Mouse (Mus musculus): ENCODE results near the gene Msh5. TPM values are rescaled to one million over a fixed set of nuclear protein-coding genes. Genes with fewer than 3 reads are reported as not detected.

Gene Msh5
- polyA plus RNA-seq, 1 experiment from 2014 or later = 1.9 TPM

GRCm38 (mm10) chr17:35055691-35056495, 9.3 kb upstream of the Msh5 start:
- 0 out of 2 replicates have a peak, but pooled peaks cover 4% of the 10 kb centered on the region for H3K4me1 ChIP-seq (replicated peaks; ENCODE audit: control insufficient read depth, insufficient read depth)
- no peak overlapping the region for H3K27ac ChIP-seq (replicated peaks)
- no peaks in the 10 kb centered on the region for H3K27me3 ChIP-seq (ENCODE audit: control insufficient read depth, insufficient read depth, low read length)
- no peak overlapping the region for H3K4me2 ChIP-seq (replicated peaks; ENCODE audit: low read depth)
- no peak overlapping the region for H3K4me3 ChIP-seq (ENCODE audit: low read depth, low read length)
- H3K36me3 ChIP-seq (ENCODE audit: control insufficient read depth, insufficient read depth, low read length) = peaks cover 36% of the 10 kb centered on the region
- no peaks in the 10 kb centered on the region for H3K9me3 ChIP-seq (ENCODE audit: control insufficient read depth, low read length)
- TF ChIP-seq CTCF (IDR thresholded peaks at IDR 0.05; ENCODE audit: low read depth) (no peak), EP300 (optimal IDR thresholded peaks at IDR 0.05) (no peak)
- ATAC-seq (ENCODE audit: low FRiP score, low TSS enrichment) = no peak
- 83% methylated on average over 7 of the region's 7 CpGs for WGBS
- no peak for DNase-seq (ENCODE audit: low spot score)
- H3K9ac ChIP-seq (ENCODE audit: low read length) = no peak overlapping the region

GRCm38 (mm10) chr17:35052271-35052798, 5.8 kb upstream of the Msh5 start:
- peak overlapping the region; percentile 72 for H3K4me3 ChIP-seq (ENCODE audit: low read depth, low read length)
- TF ChIP-seq EP300 (optimal IDR thresholded peaks at IDR 0.05) (no peak), CTCF (IDR thresholded peaks at IDR 0.05; ENCODE audit: low read depth) (no peak)
- WGBS = 57% methylated on average over 12 of the region's 12 CpGs
- H3K4me2 ChIP-seq (replicated peaks; ENCODE audit: low read depth) = peak overlapping the region; percentile 83
- H3K9me3 ChIP-seq (ENCODE audit: control insufficient read depth, low read length) = no peaks in the 10 kb centered on the region
- ATAC-seq (ENCODE audit: low FRiP score, low TSS enrichment) (no peak), DNase-seq (ENCODE audit: low spot score) (no peak)
- H3K27me3 ChIP-seq (ENCODE audit: control insufficient read depth, insufficient read depth, low read length) = no peaks in the 10 kb centered on the region
- peaks cover 29% of the 10 kb centered on the region for H3K36me3 ChIP-seq (ENCODE audit: control insufficient read depth, insufficient read depth, low read length)
- peak overlapping the region; percentile 99 for H3K27ac ChIP-seq (replicated peaks)
- peak overlapping the region; percentile 88 for H3K9ac ChIP-seq (ENCODE audit: low read length)
- H3K4me1 ChIP-seq (replicated peaks; ENCODE audit: control insufficient read depth, insufficient read depth) = peaks cover 12% of the 10 kb centered on the region; the same call in 1 of the 2 replicates

GRCm38 (mm10) chr17:35051156-35052086, 4.9 kb upstream of the Msh5 start:
- H3K4me1 ChIP-seq (replicated peaks; ENCODE audit: control insufficient read depth, insufficient read depth) = peaks cover 12% of the 10 kb centered on the region; the same call in 1 of the 2 replicates
- WGBS = 0% methylated on average over 19 of the region's 21 CpGs
- H3K9me3 ChIP-seq (ENCODE audit: control insufficient read depth, low read length) = no peaks in the 10 kb centered on the region
- peak overlapping the region; percentile 72 for H3K4me3 ChIP-seq (ENCODE audit: low read depth, low read length)
- no peaks in the 10 kb centered on the region for H3K27me3 ChIP-seq (ENCODE audit: control insufficient read depth, insufficient read depth, low read length)
- H3K9ac ChIP-seq (ENCODE audit: low read length) = peak overlapping the region; percentile 88
- H3K36me3 ChIP-seq (ENCODE audit: control insufficient read depth, insufficient read depth, low read length) = peaks cover 27% of the 10 kb centered on the region
- peak; percentile 81 for DNase-seq (ENCODE audit: low spot score)
- H3K27ac ChIP-seq (replicated peaks) = peak overlapping the region; percentile 99
- 0 out of 2 replicates have a peak, but pooled peaks have one; percentile 2 for TF ChIP-seq CTCF (IDR thresholded peaks at IDR 0.05; ENCODE audit: low read depth)
- no peak for TF ChIP-seq EP300 (optimal IDR thresholded peaks at IDR 0.05)
- H3K4me2 ChIP-seq (replicated peaks; ENCODE audit: low read depth) = peak overlapping the region; percentile 83
- ATAC-seq (ENCODE audit: low FRiP score, low TSS enrichment) = peak; percentile 80

GRCm38 (mm10) chr17:35050126-35050750, 3.7 kb upstream of the Msh5 start:
- peak; percentile 45 for ATAC-seq (ENCODE audit: low FRiP score, low TSS enrichment)
- H3K27ac ChIP-seq (replicated peaks) = peak overlapping the region; percentile 99
- TF ChIP-seq EP300 (optimal IDR thresholded peaks at IDR 0.05) (peak; percentile 11), CTCF (IDR thresholded peaks at IDR 0.05; ENCODE audit: low read depth) (no peak)
- H3K4me1 ChIP-seq (replicated peaks; ENCODE audit: control insufficient read depth, insufficient read depth) = peaks cover 12% of the 10 kb centered on the region; the same call in 1 of the 2 replicates
- no peaks in the 10 kb centered on the region for H3K27me3 ChIP-seq (ENCODE audit: control insufficient read depth, insufficient read depth, low read length)
- DNase-seq (ENCODE audit: low spot score) = peak; percentile 85
- H3K9ac ChIP-seq (ENCODE audit: low read length) = peak overlapping the region; percentile 88
- H3K4me2 ChIP-seq (replicated peaks; ENCODE audit: low read depth) = peak overlapping the region; percentile 83
- H3K4me3 ChIP-seq (ENCODE audit: low read depth, low read length) = peak overlapping the region; percentile 72
- WGBS = 0% methylated on average over 27 of the region's 27 CpGs
- H3K9me3 ChIP-seq (ENCODE audit: control insufficient read depth, low read length) = no peaks in the 10 kb centered on the region
- H3K36me3 ChIP-seq (ENCODE audit: control insufficient read depth, insufficient read depth, low read length) = peaks cover 18% of the 10 kb centered on the region

- H3K4me1 ChIP-seq (replicated peaks; ENCODE audit: control insufficient read depth, insufficient read depth) = peaks cover 12% of the 10 kb centered on the region; the same call in 1 of the 2 replicates
- ATAC-seq (ENCODE audit: low FRiP score, low TSS enrichment) (peak; percentile 10; the same call in 1 of the 2 replicates), DNase-seq (ENCODE audit: low spot score) (peak; percentile 81)
- no peaks in the 10 kb centered on the region for H3K27me3 ChIP-seq (ENCODE audit: control insufficient read depth, insufficient read depth, low read length)
- peaks cover 14% of the 10 kb centered on the region for H3K36me3 ChIP-seq (ENCODE audit: control insufficient read depth, insufficient read depth, low read length)
- no peaks in the 10 kb centered on the region for H3K9me3 ChIP-seq (ENCODE audit: control insufficient read depth, low read length)
- peak within 1 kb of the TSS; percentile 88 for H3K9ac ChIP-seq (ENCODE audit: low read length)
- 1% methylated on average over 11 of the region's 11 CpGs for WGBS
- H3K4me3 ChIP-seq (ENCODE audit: low read depth, low read length) = peak within 1 kb of the TSS; percentile 72
- peak within 1 kb of the TSS; percentile 99 for H3K27ac ChIP-seq (replicated peaks)
- peak within 1 kb of the TSS; percentile 83 for H3K4me2 ChIP-seq (replicated peaks; ENCODE audit: low read depth)
- TF ChIP-seq EP300 (optimal IDR thresholded peaks at IDR 0.05) (peak; percentile 13), CTCF (IDR thresholded peaks at IDR 0.05; ENCODE audit: low read depth) (peak; percentile 61)
These were observed 3.0 kb upstream of the Msh5 start, which contains the start of gene Clic1 for GRCm38 (mm10) chr17:35049561-35050016. Gene Clic1 (plus strand): TSS chr17:35049966.

Measured in stomach, postnatal 0 days (tissue).